Mouse (Mus musculus): Measurements from ENCODE around the gene Slc39a11. TPM values are rescaled to one million over a fixed set of nuclear protein-coding genes. Genes with fewer than 3 reads are reported as not detected.

The Slc39a11 gene
- polyA plus RNA-seq, 1 experiment = 44.9 TPM

- DNase-seq (ENCODE audit: low read depth, low spot score) = no peak
- 82% methylated on average over 12 of the region's 12 CpGs for WGBS
Measured at GRCm38 (mm10) chr11:113556142-113556541, 93.7 kb downstream of the Slc39a11 start.

DNA sequence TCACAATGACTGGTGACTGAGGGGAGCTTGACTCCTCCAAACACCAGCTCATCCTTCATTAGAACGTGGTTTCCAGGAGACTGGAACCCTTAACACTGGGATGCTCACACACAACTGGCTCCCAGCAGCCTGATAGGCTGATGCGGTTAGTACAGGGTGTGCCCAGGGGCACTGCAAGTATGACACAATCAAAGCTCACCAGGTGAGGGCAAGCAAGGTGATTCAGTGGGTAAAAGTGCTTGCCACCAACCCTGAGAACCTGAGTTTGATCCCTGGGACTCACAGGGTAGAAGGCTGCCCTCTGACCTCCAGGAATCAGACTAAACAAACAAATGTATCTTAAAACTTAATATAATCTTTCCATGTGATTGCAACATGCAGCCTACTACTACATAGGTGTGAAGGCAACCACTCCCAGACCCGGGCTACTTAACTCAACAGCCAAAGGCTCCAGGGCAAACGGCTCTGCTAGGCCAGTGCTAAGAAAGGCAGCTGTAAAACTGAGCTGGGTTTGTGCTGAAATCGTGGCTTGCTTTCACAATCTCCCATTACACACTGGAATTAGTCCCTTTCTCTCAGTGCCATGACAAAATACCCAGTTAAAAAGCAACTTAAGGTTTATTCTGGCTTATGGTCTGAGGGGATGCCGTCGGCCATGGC lies 95.0 kb downstream of the Slc39a11 start:
- 60% methylated on average over 7 of the region's 7 CpGs for WGBS
- no peak for DNase-seq (ENCODE audit: low read depth, low spot score)

DNA sequence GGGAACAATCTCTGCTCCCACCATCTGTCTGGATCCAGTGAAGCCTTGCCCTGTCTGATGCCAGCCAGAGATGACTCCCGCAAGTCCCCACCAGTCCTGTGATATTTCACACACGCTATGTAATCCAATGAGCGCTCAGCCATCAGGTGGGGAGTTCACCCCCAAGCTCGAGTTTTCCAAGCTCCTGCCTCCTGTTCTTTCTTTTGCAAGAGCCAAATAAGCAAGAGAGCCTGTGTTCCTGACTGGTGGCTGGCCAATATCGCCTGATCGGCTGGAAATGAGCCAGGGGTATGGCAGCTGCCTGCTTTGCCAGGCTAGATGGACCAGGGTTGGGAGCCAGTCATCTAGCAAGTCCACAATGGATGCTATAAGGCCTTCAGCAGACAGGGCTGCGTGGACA lies 95.7 kb downstream of the Slc39a11 start:
- DNase-seq (ENCODE audit: low read depth, low spot score) = no peak
- 87% methylated on average over 7 of the region's 7 CpGs for whole genome bisulfite sequencing

DNA sequence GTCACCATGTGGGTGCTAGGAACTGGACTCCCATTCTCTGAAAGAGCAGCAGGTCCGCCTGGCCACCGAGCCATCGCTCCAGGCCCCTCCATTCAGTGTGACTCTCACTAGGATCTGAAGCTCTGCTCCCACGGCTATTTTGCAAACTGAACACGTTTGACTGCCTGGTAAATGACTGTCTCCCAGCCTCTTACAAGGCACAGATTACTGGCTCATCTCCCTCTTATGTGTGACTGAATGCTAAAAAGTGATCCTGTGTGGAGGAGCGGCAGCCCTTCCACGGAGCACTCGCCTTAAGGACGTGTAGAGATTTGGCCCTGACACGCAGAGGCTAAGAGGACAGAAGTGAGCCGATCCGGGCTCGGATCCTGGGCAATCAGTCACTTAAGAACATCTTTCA lies 96.3 kb downstream of the Slc39a11 start:
- 94% methylated on average over 13 of the region's 13 CpGs for WGBS
- no peak for DNase-seq (ENCODE audit: low read depth, low spot score)

GRCm38 (mm10) chr11:113552539-113552938 lies 97.3 kb downstream of the Slc39a11 start:
- DNase-seq (ENCODE audit: low read depth, low spot score) = no peak
- 86% methylated on average over 10 of the region's 10 CpGs for WGBS

GRCm38 (mm10) chr11:113546217-113546877 lies 103.5 kb downstream of the Slc39a11 start:
- DNase-seq (ENCODE audit: low read depth, low spot score) = no peak
- WGBS = 75% methylated on average over 11 of the region's 11 CpGs

- 69% methylated on average over 11 of the region's 11 CpGs for WGBS
- no peak for DNase-seq (ENCODE audit: low read depth, low spot score)
Measured at GRCm38 (mm10) chr11:113544017-113544640, 105.8 kb downstream of the Slc39a11 start.

DNA sequence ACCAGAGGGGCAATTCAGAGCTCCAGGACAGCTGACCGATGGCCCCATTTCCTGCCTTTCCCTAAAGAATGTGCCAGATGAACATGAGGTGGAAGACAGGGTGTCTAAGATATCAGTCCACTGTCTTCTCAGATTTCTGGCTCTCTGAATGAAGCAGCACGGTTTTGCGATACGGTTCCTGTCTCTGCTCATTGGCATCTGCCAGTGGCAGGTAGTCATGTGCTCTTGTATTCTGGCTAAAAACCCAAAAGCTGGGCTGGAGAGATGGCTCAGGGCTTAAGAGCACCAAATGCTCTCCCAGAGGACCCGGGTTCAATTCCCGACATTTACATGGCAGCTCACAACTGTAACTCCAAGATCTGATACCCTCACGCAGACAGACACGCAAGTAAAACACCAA lies 108.8 kb downstream of the Slc39a11 start:
- DNase-seq (ENCODE audit: low read depth, low spot score) = no peak
- 98% methylated on average over 8 of the region's 8 CpGs for WGBS

DNA sequence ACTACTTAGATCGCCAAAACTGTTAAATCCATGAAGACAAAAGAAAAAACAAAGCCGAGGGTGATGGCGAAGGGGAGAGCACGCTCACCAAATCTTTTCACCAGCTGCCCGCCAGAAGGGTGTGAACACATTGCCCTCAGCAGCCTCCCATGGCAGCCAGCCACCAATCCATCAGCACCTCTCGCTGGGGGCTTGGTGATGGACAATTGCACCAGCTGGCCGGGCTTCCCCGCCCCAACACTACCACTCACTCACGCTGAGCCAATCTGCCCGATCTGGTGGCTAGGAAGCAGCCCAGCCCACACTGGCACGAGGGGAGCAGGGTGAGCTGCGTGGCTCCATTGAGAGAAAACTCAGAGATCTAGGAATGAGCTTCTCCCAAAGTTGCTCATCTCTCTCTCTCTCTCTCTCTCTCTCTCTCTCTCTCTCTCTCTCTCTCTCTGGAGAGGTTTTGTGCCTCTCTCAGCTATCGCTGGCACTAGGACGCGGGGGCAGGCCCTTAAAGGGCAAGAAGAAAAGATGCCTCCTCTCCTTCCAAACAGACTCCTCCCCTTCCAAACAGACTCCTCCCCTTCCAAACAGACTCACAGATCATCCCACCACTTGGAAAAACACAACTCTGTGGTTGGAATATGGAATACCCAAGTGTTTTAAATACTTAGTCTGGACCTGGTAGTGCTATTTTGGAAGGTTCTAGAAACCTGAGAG lies 110.2 kb downstream of the Slc39a11 start:
- DNase-seq (ENCODE audit: low read depth, low spot score) = no peak
- whole genome bisulfite sequencing = 82% methylated on average over 15 of the region's 15 CpGs

- DNase-seq (ENCODE audit: low read depth, low spot score) = no peak
- WGBS = 86% methylated on average over 6 of the region's 6 CpGs
Measured at GRCm38 (mm10) chr11:113539079-113539478, 110.8 kb downstream of the Slc39a11 start.

GRCm38 (mm10) chr11:113538406-113538917 lies 111.4 kb downstream of the Slc39a11 start:
- 91% methylated on average over 4 of the region's 4 CpGs for WGBS
- no peak for DNase-seq (ENCODE audit: low read depth, low spot score)

DNA sequence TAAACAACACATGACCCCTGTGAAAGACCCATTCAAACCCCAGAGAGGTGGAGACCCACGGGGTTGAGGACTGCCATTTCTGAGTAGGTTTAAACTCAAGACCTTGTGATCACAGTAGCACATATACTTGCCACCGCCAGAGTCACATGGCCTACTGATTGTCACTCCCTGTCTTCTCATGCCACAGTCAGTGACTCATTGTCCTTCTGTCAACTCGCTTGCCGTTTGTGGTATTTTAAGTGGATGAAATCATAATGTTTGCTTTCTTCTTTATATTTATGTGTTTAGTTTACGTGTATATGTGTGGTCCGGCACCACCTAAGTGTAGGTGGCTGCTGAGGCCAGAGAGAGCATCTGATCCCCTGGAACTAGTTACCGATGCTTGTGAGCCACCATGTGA lies 112.2 kb downstream of the Slc39a11 start:
- no peak for DNase-seq (ENCODE audit: low read depth, low spot score)
- WGBS = 60% methylated on average over 7 of the region's 7 CpGs

DNA sequence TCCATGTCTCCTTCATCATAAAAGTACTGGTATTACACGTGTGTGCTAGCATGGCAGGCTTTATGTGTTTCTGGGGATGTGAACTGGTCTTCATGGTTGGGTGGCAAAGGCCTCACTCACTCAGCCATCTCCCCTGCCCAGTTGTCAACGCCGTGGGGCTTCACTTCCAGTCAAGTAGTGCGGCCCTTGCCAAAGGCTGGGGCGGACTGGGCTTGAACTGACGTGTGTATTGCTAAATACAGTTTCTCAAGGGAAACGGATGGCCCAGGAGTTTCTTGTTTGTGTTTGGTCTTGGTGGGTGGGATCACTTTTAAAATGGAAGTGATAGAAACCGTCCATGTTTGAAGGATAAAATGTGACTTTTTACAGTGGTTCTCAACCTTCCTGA lies 112.7 kb downstream of the Slc39a11 start:
- WGBS = 70% methylated on average over 8 of the region's 8 CpGs
- no peak for DNase-seq (ENCODE audit: low read depth, low spot score)

DNA sequence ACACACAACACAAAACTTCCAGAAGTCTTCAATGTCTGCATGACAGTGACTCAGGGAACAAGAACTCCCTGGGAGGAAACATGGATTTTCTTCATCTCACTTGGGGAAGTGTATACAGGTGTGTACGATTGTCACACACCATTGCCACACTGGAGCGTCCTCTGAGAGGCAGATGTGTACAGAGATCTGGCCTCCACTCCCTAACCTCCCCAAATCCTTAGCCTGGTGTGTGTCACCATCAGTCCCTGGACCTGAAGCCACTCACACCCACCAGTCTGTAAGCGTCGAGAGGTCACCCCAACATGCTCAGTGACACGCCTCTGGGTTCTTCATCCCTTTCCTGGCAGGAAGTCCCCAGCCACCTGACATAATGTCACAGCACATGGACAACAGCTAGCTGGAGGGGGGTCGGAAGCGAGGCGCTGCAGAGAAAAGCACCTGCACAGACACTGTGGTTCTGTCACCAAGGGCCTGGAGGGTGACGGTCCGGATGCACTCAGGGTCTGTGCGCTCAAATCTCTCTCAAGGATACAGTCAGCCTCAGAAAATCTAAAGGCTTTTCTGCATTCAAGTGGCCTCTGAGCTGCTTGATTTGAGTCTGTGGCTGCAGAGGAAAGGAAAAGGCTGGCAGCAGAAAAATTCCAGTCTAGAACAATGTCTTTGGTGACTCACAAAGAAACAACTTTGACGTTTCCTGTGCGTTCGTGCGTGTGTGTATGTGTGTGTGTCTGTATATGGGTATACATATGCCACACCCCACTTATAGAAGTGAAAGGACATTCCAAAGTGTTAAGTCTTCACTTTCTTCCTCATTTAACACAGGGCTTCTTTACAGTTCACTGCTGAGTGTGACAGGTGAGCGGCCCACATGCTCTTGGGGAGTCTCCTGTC lies 113.3 kb downstream of the Slc39a11 start:
- 74% methylated on average over 16 of the region's 16 CpGs for WGBS
- no peak for DNase-seq (ENCODE audit: low read depth, low spot score)

DNA sequence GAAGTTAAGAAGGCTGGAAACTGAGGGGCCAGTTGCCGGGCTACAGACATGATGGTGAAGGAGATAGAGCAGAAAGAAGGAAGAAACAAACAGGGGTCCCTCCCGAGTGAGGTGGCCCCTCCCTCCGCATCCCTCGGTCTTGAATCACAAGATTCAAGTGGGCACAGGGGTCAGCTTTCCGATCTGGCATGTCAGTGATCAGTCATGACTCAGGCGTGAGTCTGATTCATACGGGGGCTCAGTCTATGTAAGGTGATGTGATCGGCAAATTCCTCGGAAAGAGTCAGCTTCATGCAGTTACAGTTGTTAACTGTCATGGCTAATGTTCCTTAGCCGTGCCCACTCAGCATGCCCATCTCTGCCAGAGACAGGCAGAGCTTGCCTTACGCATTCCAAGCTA lies 115.5 kb downstream of the Slc39a11 start:
- WGBS = 86% methylated on average over 11 of the region's 11 CpGs
- DNase-seq (ENCODE audit: low read depth, low spot score) = no peak

DNA sequence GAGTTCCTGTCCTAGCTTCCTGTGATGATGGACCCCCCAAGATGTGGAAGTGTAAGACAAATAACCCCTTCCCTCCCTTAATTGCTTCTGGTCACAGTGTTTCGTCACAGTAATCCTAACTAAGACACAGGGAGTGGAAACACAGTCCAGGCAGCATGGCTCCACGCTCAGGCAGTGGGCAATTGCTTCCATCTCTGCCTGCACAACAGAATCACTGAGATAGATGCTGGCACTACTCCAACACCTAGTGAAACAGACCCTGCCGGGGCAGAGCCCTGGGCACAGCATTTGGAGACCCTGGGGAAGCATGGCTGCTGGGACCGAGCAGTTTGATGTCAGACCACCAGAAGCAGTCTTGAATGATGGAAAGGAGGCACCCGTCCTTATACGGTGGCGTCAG lies 115.9 kb downstream of the Slc39a11 start:
- 87% methylated on average over 7 of the region's 7 CpGs for WGBS
- DNase-seq (ENCODE audit: low read depth, low spot score) = no peak

- WGBS = 100% methylated on average over 3 of the region's 3 CpGs
- DNase-seq (ENCODE audit: low read depth, low spot score) = no peak
Measured at GRCm38 (mm10) chr11:113528391-113528790, 121.5 kb downstream of the Slc39a11 start.

DNA sequence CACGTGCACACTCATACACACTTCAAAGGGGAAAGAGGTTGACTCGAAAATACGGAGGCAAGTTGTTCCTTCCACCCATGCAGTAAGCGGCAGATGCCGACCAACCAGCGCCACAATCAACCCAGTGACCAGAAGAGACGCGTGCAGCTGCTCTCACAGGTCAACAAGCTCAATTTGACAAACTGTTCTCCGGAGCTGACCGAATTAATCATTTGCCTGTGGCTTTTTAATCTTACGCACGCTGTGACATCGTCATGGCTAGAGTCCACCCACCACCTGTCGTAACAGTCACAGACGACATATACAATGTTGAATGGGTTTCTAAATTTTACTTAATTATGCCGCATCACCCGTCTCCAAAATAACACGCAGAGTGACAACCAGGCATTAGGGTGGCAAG lies 124.1 kb downstream of the Slc39a11 start:
- DNase-seq (ENCODE audit: low read depth, low spot score) = no peak
- WGBS = 87% methylated on average over 18 of the region's 18 CpGs

DNA sequence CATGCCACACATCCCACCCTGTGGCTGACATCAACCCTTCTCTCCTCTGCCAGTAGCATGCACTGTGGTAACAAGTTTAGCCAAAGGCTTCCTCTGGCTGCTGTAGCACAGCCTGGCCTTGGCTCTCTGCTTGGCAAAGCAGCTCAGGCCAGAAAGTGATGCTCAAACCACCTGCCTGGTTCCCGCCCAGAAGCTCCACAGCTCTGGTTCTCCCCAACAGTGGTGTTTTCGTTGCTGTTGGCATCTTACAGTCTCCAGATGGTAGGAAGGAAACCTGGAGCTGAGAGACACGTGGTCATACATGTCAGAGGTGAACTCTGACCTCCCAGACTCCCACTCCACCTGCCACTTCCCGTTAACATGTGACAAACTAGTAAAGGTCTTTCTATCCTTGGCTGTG lies 127.2 kb downstream of the Slc39a11 start:
- no peak for DNase-seq (ENCODE audit: low read depth, low spot score)
- WGBS = 64% methylated on average over 4 of the region's 4 CpGs

All from large intestine, adult 2 months (tissue).